Mouse (Mus musculus): ENCODE data around the gene Agpat3. TPM values are rescaled to one million over a fixed set of nuclear protein-coding genes. Genes with fewer than 3 reads are reported as not detected.

The Agpat3 gene
- 100 to 1,000 TPM; 103 to 124 TPM for total RNA-seq (2023)

GRCm38 (mm10) chr10:78351887-78352665 is at the start of gene Agpat3:
TSS of gene Agpat3 (minus strand) at chr10:78352489.

GRCm38 (mm10) chr10:78244438-78245224 is 107.7 kb downstream of the Agpat3 start, which contains the start of gene Trappc10:
TSS of gene Trappc10 (minus strand) at chr10:78244641.

Other genes with a start within 250 kb of the Agpat3 start
- gene D10Jhu81e, start 182.7 kb downstream of the Agpat3 start, total RNA-seq (2023) = 10 to 100 TPM; 53.0 to 58.6 TPM
- 10 to 100 TPM; 28.4 TPM for gene Pwp2, start 167.3 kb downstream of the Agpat3 start, total RNA-seq (2023)
- 10 to 100 TPM; 69.2 to 74.0 TPM for gene Trappc10, start 107.8 kb downstream of the Agpat3 start, total RNA-seq (2023)
- gene Rrp1, start 60.6 kb upstream of the Agpat3 start, total RNA-seq (2023) = 100 to 1,000 TPM; 233 to 274 TPM
- gene Cstb, start 73.2 kb upstream of the Agpat3 start, total RNA-seq (2023) = 10 to 100 TPM; 28.9 to 36.8 TPM
- 10 to 100 TPM; 12.0 to 13.6 TPM for gene Pdxk, start 112.5 kb upstream of the Agpat3 start, total RNA-seq (2023)
- gene Olfr1358, start 164.9 kb upstream of the Agpat3 start, total RNA-seq (2023) = not detected
- gene Ilvbl, start 221.9 kb upstream of the Agpat3 start, total RNA-seq (2023) = 100 to 1,000 TPM; 109 to 129 TPM
- 1 to 10 TPM; 3.6 to 5.1 TPM for gene Syde1, start 239.5 kb upstream of the Agpat3 start, total RNA-seq (2023)